Mouse (Mus musculus): ENCODE measurements around the gene Cacna1d. TPM values are rescaled to one million over a fixed set of nuclear protein-coding genes. Genes with fewer than 3 reads are reported as not detected.
A peak's percentile ranks its signal among the peaks of the same experiment; 100 is the strongest.

Gene Cacna1d
- polyA plus RNA-seq, 1 experiment from 2014 or later: 8.2 TPM

- no peak overlapping the region for H3K27ac ChIP-seq (replicated peaks)
- no peak overlapping the region for H3K4me3 ChIP-seq
- H3K4me2 ChIP-seq (replicated peaks): no peak overlapping the region
- H3K9ac ChIP-seq (replicated peaks): no peak overlapping the region
- H3K36me3 ChIP-seq: no peaks in the 10 kb centered on the region
- 85% methylated on average over 7 of the region's 7 CpGs for WGBS
- no peaks in the 10 kb centered on the region for H3K9me3 ChIP-seq
- H3K4me1 ChIP-seq: no peaks in the 10 kb centered on the region
- no peaks in the 10 kb centered on the region for H3K27me3 ChIP-seq
- ATAC-seq (replicated peaks): no peak
These were observed 447.8 kb downstream of the Cacna1d start for GRCm38 (mm10) chr14:30043356-30043940.

GRCm38 (mm10) chr14:30041836-30042235 lies 449.4 kb downstream of the Cacna1d start:
- H3K9ac ChIP-seq (replicated peaks): no peak overlapping the region
- H3K4me1 ChIP-seq: no peaks in the 10 kb centered on the region
- no peaks in the 10 kb centered on the region for H3K9me3 ChIP-seq
- no peaks in the 10 kb centered on the region for H3K27me3 ChIP-seq
- no peak overlapping the region for H3K27ac ChIP-seq (replicated peaks)
- 77% methylated on average over 9 of the region's 9 CpGs for WGBS
- ATAC-seq (replicated peaks): no peak
- no peak overlapping the region for H3K4me2 ChIP-seq (replicated peaks)
- no peaks in the 10 kb centered on the region for H3K36me3 ChIP-seq
- H3K4me3 ChIP-seq: no peak overlapping the region

GRCm38 (mm10) chr14:30039413-30039812 lies 451.8 kb downstream of the Cacna1d start:
- 85% methylated on average over 4 of the region's 4 CpGs for WGBS
- H3K36me3 ChIP-seq: no peaks in the 10 kb centered on the region
- H3K27ac ChIP-seq (replicated peaks): no peak overlapping the region
- no peak overlapping the region for H3K9ac ChIP-seq (replicated peaks)
- H3K9me3 ChIP-seq: no peaks in the 10 kb centered on the region
- H3K4me2 ChIP-seq (replicated peaks): no peak overlapping the region
- no peaks in the 10 kb centered on the region for H3K4me1 ChIP-seq
- H3K27me3 ChIP-seq: no peaks in the 10 kb centered on the region
- no peak for ATAC-seq (replicated peaks)
- no peak overlapping the region for H3K4me3 ChIP-seq

GRCm38 (mm10) chr14:30038431-30038830 lies 452.8 kb downstream of the Cacna1d start:
- H3K36me3 ChIP-seq: no peaks in the 10 kb centered on the region
- no peak overlapping the region for H3K4me3 ChIP-seq
- no peak overlapping the region for H3K4me2 ChIP-seq (replicated peaks)
- H3K9me3 ChIP-seq: no peaks in the 10 kb centered on the region
- H3K27ac ChIP-seq (replicated peaks): peak overlapping the region; percentile 47
- ATAC-seq (replicated peaks): peak; percentile 60; the same call in 1 of the 2 replicates
- no peaks in the 10 kb centered on the region for H3K27me3 ChIP-seq
- WGBS: 80% methylated on average over 18 of the region's 18 CpGs
- no peak overlapping the region for H3K9ac ChIP-seq (replicated peaks)
- no peaks in the 10 kb centered on the region for H3K4me1 ChIP-seq

DNA sequence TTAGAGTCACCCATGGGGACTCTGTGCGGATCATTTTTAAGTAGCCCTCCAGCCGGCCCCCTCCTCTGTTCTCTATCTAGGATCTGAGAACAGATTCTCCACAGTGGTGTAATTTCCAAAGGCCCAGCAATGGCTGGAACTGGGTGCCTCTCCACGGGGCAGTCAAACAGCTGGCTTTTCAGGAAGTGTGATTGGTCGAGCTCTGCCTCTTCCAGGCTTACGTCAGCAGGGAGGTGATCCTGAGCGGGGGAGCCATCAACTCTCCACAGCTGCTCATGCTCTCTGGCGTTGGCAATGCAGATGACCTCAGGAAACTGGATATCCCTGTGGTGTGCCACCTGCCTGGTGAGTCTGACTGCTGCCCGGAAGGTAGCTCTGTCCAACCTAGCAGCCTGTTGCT lies 457.9 kb downstream of the Cacna1d start:
- Histone ChIP-seq H3K36me3 (no peaks in the 10 kb centered on the region), H3K9ac (replicated peaks) (no peak overlapping the region), H3K27me3 (no peaks in the 10 kb centered on the region), H3K9me3 (no peaks in the 10 kb centered on the region), H3K4me1 (no peaks in the 10 kb centered on the region), H3K4me2 (replicated peaks) (no peak overlapping the region), H3K27ac (replicated peaks) (no peak overlapping the region), H3K4me3 (no peak overlapping the region)
- 79% methylated on average over 8 of the region's 8 CpGs for WGBS
- no peak for ATAC-seq (replicated peaks)

- no peak for ATAC-seq (replicated peaks)
- H3K4me1 ChIP-seq: no peaks in the 10 kb centered on the region
These were observed 463.9 kb downstream of the Cacna1d start for GRCm38 (mm10) chr14:30027378-30027777.

DNA sequence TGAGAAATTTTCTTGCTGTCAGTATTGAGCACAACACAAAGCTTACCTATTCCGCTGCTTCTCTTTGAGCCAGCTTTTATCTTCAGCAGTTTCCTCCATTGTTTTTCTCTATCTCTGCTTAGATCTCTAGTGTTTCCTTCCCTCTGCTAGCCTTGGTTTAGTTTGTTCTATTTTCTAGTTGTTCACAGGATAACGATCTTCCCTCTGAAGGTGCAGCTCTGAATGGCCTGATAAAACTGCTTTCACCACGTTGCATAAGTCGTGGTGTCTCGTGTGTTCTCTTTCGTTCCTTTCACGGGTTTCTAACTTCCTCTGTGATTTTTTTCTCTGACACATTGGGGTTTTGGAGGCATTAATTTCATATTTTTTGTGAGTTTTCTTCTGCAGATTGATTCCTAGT lies 466.9 kb downstream of the Cacna1d start:
- Histone ChIP-seq H3K27ac (replicated peaks) (no peak overlapping the region), H3K9ac (replicated peaks) (no peak overlapping the region), H3K27me3 (no peaks in the 10 kb centered on the region), H3K9me3 (no peaks in the 10 kb centered on the region), H3K36me3 (no peaks in the 10 kb centered on the region), H3K4me1 (no peaks in the 10 kb centered on the region), H3K4me3 (no peak overlapping the region), H3K4me2 (replicated peaks) (no peak overlapping the region)
- ATAC-seq (replicated peaks): no peak
- 56% methylated on average over 7 of the region's 7 CpGs for WGBS

More at GRCm38 (mm10) chr14:30027378-30027777, 463.9 kb downstream of the Cacna1d start:
- Histone ChIP-seq H3K9ac (replicated peaks) (no peak overlapping the region), H3K4me3 (no peak overlapping the region), H3K9me3 (no peaks in the 10 kb centered on the region), H3K27ac (replicated peaks) (no peak overlapping the region), H3K27me3 (no peaks in the 10 kb centered on the region), H3K4me2 (replicated peaks) (no peak overlapping the region), H3K36me3 (no peaks in the 10 kb centered on the region)
- WGBS: 38% methylated on average over 2 of the region's 2 CpGs

DNA sequence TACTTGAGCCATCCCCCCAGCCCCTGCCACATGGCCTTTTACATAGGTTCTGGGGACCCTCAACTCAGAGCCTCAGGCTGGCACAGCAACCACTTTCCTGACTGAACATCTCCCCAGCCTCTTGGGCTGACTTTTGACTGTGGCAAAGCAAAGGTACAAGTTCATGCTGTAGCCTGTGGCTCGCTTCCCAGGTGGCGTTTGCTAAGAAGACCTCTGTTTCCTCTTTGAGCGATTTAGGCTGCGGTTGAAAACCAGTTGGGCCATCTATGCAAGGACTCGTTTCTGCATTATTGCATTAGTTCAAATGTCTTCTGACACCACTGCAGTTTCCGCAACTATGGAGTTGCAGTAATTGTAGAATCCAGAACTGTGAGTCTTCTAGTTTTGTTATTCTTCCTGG lies 468.8 kb downstream of the Cacna1d start:
- Histone ChIP-seq H3K27ac (replicated peaks) (no peak overlapping the region), H3K36me3 (no peaks in the 10 kb centered on the region), H3K4me1 (no peaks in the 10 kb centered on the region), H3K4me2 (replicated peaks) (no peak overlapping the region), H3K9me3 (no peaks in the 10 kb centered on the region), H3K9ac (replicated peaks) (no peak overlapping the region), H3K4me3 (no peak overlapping the region), H3K27me3 (no peaks in the 10 kb centered on the region)
- 95% methylated on average over 6 of the region's 6 CpGs for WGBS
- no peak for ATAC-seq (replicated peaks)

- H3K4me2 ChIP-seq (replicated peaks): no peak overlapping the region
- no peak for ATAC-seq (replicated peaks)
- no peaks in the 10 kb centered on the region for H3K36me3 ChIP-seq
- H3K27ac ChIP-seq (replicated peaks): no peak overlapping the region
- H3K4me3 ChIP-seq: no peak overlapping the region
- WGBS: 41% methylated on average over 9 of the region's 9 CpGs
- H3K27me3 ChIP-seq: no peaks in the 10 kb centered on the region
- H3K4me1 ChIP-seq: no peaks in the 10 kb centered on the region
- no peak overlapping the region for H3K9ac ChIP-seq (replicated peaks)
- no peaks in the 10 kb centered on the region for H3K9me3 ChIP-seq
These were observed 471.3 kb downstream of the Cacna1d start for GRCm38 (mm10) chr14:30019792-30020575.

- no peak overlapping the region for H3K4me3 ChIP-seq
- no peak for ATAC-seq (replicated peaks)
- no peaks in the 10 kb centered on the region for H3K4me1 ChIP-seq
- 95% methylated on average over 8 of the region's 8 CpGs for WGBS
- H3K4me2 ChIP-seq (replicated peaks): no peak overlapping the region
- H3K9me3 ChIP-seq: no peaks in the 10 kb centered on the region
- H3K9ac ChIP-seq (replicated peaks): no peak overlapping the region
- no peak overlapping the region for H3K27ac ChIP-seq (replicated peaks)
- H3K36me3 ChIP-seq: no peaks in the 10 kb centered on the region
- H3K27me3 ChIP-seq: no peaks in the 10 kb centered on the region
These were observed 471.9 kb downstream of the Cacna1d start for GRCm38 (mm10) chr14:30019375-30019774.

GRCm38 (mm10) chr14:30018846-30019245 lies 472.4 kb downstream of the Cacna1d start:
- Histone ChIP-seq H3K4me3 (no peak overlapping the region), H3K27me3 (no peaks in the 10 kb centered on the region), H3K27ac (replicated peaks) (no peak overlapping the region), H3K4me2 (replicated peaks) (no peak overlapping the region), H3K9ac (replicated peaks) (no peak overlapping the region), H3K36me3 (no peaks in the 10 kb centered on the region), H3K9me3 (no peaks in the 10 kb centered on the region), H3K4me1 (no peaks in the 10 kb centered on the region)
- no peak for ATAC-seq (replicated peaks)
- 95% methylated on average over 6 of the region's 6 CpGs for WGBS

DNA sequence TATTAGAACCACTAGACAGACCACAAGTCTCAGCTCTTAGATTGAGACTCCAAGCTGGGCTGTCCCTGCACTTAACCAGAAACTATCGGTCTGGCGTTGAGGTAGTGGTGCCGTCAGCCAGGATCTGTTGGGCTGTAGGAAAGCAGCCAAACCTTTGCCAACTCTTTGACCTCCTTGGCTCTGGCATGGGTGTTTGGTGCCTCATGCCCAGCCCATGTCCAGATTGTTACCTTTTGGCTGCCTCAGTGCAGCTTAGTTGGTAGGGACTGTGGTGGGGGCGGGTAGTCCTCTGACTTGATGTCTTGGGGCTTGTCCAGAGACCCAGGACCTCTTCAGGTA lies 472.8 kb downstream of the Cacna1d start:
- ATAC-seq (replicated peaks): no peak
- 97% methylated on average over 4 of the region's 4 CpGs for WGBS
- H3K36me3 ChIP-seq: no peaks in the 10 kb centered on the region

More for the DNA sequence above, 472.8 kb downstream of the Cacna1d start:
- H3K4me2 ChIP-seq (replicated peaks): no peak overlapping the region
- no peaks in the 10 kb centered on the region for H3K4me1 ChIP-seq
- H3K9me3 ChIP-seq: no peaks in the 10 kb centered on the region
- H3K27ac ChIP-seq (replicated peaks): no peak overlapping the region
- no peak overlapping the region for H3K9ac ChIP-seq (replicated peaks)
- H3K4me3 ChIP-seq: no peak overlapping the region
- H3K27me3 ChIP-seq: no peaks in the 10 kb centered on the region

Measured in forebrain, embryonic 15.5 days (tissue).